Mouse (Mus musculus) retina, embryonic 14.5 days (tissue): ENCODE data around the gene Barhl2.

Experiments used
- DNase-seq: peaks from one replicate; pipeline ENCODE4 v3.0.0-alpha.2; 2015; ENCODE audit warnings: low spot score

The Barhl2 gene

GRCm38 (mm10) chr5:106457986-106458476, at the start of gene Barhl2:
Gene Barhl2 (minus strand): TSS chr5:106458166.
- DNase-seq = no peak

GRCm38 (mm10) chr5:106506061-106506460, 48.1 kb upstream of the Barhl2 start:
- no peak for DNase-seq

DNA sequence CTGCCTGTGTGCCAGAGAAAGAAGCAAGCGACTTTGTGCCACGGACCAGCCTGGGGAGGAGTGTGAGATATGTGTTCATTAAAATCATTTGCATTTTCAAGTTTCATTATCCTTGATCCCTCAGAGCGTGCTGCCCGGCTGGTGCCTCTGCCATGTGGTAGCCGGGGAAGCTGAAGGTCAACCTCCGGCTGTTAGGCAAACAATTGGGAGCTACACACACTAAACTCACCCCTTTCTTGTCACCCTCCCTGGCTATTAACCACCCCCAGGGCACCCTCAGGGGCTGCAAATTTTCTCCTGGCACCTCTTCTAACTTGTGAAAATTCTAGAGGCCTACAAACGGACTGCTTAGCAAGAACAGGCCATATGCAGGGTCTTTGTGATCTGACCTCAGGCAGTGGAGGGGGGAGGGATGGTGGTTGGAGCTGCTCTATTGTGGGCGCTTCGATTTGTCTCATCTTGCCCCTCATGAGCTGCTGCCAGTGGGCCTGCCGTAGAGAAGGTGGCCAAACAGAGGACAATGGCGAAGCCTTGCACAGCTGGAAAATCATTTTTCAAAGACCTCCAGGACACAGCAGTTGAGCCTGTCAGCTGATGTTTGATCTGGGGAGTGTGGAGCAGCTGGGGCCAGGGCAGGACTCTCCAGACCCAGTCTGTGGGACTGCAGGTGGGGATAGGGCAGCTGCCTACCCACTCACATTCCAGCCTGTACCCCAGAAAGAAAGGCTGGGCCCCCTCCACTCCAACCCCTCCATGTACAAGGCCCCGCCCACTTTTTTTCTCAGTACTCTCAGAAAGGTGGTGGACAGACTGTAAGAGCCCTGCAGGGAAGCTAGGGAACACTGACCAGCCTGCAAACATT, 44.9 kb upstream of the Barhl2 start:
- peak; percentile 51 for DNase-seq

DNA sequence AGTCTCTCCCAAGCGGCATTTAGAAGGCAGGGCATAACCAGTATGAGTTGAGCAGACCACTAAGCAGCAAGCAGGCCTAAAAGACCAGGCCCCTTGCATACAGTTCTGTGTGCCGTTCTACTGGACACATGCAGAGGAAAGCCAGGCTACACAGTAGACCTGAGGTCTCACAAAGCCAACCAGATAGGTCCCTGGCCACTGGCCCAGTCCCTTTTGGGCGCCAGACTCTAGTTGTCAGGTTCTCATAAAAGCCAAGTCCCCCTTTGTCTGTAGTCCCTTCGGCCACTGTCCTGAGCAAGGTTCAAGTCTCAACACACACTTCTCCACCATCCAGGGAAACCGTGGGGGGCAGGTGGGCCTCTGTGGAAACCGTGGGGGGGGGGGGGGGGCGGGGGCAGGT, 44.3 kb upstream of the Barhl2 start:
- no peak for DNase-seq

DNA sequence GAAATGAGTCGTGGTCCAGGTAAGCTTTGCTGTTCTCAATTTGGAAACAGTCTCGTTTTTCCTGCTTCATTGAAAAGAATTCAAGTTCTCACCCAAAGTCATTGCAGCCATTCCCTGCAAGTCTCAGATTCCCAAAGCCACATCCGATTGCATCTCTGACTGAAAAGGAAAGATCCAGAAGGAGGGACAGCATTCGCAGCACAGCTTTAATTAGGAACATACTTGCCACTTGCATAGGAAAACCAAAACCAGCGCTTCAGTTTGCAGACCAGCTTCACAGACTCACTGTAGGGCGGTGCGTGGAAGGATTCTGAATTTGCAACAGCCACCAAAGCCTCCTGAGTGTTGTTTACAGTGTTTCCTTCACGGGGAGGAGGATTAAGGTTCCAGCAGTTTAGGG, 33.8 kb upstream of the Barhl2 start:
- no peak for DNase-seq

DNA sequence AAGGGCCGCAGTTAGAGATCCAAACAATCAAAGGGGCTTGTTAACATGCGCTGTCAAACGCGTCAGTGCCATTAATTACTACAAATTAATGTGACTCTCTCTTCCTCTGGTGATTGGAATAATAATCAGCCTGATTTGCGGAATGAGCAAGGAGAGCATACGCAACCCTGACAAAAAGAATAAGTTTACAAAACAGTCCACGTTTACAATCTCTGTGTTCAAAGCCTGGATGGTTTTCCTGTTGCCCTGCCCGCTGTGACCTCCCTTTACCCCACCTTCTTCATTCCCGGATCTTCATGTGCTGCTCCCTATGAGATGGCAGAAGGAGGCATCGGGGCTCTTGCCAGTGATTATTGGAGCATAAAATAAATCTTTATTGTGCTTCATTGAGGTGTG, 14.1 kb upstream of the Barhl2 start:
- peak; percentile 78 for DNase-seq

DNA sequence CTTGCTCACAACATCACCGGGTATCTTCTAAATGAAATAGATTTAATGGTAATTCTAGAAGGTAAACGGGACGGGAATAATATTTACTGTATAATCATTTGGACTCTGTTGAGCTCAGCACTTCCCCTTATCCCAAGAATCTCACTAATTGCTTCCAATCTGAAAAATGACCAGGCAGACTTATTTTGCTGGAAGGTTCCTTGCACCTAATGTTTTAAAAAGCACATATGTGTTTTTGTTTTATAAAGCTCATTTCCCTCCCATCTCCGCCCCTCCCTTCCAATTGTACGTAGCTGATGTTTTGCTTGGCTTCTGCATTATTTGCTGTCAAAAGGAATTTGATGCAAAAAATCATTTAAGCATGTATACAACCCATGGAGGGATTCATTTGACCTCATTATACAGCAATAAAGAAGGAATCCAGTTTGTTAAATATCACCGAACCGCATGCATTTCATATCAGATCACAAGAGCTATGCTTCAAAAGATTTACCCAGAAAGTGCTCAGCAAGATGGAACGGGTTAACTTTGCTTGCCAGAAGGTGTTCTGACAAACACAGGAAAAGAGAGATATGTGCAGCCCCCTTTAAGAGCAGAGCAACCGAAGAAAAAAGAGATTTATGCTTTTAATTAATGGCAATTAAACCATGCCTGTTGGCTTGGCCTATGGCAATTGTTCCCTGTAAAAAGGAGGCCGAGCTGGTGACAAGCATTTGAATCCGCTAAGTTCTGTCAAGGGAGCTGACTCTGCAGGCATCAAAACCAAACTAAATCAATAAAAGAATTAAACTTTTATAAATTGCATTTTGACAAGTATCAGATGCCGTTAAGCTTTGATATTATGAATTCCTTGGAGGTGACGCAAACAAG, 13.5 kb upstream of the Barhl2 start:
- DNase-seq = peak; percentile 80

DNA sequence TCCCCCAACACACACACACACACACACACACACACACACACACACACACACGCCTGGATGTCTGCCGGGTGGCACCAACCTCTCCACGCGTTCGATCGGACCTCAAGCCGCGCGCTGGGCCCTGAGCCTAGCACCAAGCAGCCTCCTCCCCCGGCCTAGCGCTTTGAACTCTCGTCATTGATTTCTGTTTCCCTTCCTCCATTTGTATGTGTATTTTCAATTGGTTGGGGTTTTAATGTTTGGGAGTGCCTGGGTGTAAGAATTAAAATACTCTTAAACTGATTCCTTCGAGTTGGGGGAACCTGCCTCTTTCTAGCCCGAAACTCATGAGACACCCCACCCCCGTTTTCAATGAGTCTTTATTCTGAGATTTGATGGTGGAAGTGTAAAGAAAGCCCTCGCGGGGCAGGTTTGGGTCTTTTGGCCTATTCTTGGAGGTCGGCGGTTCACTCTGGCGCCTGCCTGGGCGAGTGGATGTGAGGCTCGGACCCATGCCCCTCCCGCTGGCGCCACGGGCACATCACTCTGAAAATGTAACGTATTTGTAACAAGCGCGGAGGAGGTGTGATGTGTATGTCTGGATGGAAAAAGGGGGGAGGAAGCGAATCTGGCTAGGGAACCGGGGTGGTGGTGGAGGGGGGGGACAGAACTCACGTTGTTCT, 7.3 kb upstream of the Barhl2 start:
- DNase-seq = peak; percentile 44

GRCm38 (mm10) chr5:106464336-106465128, 6.6 kb upstream of the Barhl2 start:
- peak; percentile 34 for DNase-seq

DNA sequence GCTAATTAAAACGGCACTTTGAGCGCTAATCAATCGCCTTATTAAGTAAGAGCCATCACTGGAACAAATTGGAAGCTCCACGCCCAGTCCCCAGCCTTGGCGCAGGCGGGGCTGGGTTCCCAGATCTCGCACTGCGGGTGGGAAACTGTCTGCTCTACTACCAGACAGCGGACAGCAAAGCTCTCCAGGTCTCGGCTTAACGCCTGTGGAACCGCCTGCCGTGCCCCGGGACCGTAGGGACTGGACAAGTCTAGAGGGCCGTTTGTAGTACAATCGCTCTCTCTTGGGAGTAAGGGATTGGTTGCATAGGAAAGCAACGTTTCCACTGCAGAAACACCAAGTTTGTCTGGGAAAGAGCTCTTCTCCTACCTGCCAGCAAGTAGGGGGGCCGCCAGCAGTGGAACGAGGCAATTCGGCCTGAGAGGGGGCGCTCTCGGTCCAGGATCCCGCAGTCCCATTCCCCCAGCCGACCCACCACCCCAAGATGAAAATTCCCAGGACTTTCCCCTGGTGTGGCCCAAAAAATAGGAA, 5.8 kb upstream of the Barhl2 start:
- peak; percentile 56 for DNase-seq

DNA sequence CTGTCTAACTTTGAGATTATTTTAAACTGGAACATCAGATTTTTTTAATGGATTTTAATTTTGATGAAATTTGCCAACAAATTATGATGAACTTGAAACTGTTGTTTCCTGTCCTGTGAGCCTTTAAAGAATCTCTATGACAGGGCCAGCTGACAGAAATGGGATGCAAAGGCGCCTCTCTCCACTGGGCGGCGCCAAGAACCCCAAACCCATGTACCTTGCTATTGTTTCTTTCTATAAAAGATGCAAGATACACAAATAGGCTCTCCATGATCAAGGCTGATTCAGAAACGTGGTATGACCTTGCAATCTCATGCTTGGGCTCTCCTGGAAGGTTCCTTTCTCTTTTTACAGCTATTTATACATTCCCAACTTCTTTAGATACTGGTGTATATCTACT, 3.9 kb upstream of the Barhl2 start:
- DNase-seq = peak; percentile 79

DNA sequence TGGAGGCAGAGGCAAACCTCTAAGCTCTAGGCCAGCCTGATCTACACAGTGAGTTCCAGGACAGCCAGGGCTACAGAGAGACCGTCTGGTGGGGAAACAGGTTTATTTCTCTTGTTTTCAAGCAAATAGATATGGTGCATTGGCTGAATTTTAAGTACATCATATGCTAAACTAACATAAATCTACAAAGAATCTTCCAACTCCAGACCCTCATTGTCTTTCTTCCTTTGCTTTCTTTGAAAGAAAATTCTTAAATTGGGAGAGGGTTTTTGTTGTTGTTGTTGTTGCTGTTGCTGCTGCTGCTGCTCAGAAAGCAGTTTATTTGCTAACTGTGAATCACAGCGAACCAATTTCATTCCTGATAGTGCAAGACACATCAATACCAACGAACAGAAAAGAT, 3.5 kb upstream of the Barhl2 start:
- DNase-seq = no peak

DNA sequence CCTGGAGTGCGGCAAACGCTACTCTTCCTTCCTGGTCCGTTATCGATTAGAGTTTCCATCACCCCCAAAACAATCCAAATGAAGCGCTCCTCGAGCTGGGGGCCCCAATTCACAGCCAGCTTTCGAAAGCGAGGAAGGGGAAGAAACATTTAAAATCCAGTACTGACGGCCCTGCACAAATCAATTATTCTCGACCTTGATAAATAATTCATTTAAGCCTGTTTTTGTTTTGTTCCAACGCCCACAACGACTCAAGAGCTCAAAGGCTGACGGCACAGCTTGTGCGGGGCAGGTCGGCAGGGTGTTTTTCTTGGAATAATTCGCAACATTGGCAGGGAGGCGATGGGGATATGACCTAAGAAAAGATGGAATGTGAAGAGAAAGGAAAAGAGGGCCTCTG, 2.6 kb upstream of the Barhl2 start:
- peak; percentile 43 for DNase-seq

- DNase-seq = peak; percentile 49
Observed at GRCm38 (mm10) chr5:106460001-106460511, 2.1 kb upstream of the Barhl2 start.

- DNase-seq = peak; percentile 38
Observed at GRCm38 (mm10) chr5:106459120-106459641, 1.2 kb upstream of the Barhl2 start.

- peak; percentile 74 for DNase-seq
Observed at GRCm38 (mm10) chr5:106458477-106459119, 632 bp upstream of the Barhl2 start.

- DNase-seq = peak; percentile 50
Observed at GRCm38 (mm10) chr5:106457111-106457925, 648 bp downstream of the Barhl2 start.

- DNase-seq = peak; percentile 28
Observed at GRCm38 (mm10) chr5:106455984-106456383, 2.0 kb downstream of the Barhl2 start.
